Mouse (Mus musculus) cerebellum, postnatal 36 days (tissue): ENCODE measurements around the gene Ddx19a.
A peak's percentile ranks its signal among the peaks of the same experiment; 100 is the strongest.
"Not testable (repeated sequence)": the region's sequence is repeated elsewhere in the genome, so short reads cannot be mapped to it uniquely, and the experiment has no call there.

Experiments
- DNase-seq, 2 experiments: peaks; one replicate each; pipeline ENCODE4 v3.0.0; 2021 to 2022; ENCODE audit warnings: mixed read lengths in 2 of 2

The Ddx19a gene

DNA sequence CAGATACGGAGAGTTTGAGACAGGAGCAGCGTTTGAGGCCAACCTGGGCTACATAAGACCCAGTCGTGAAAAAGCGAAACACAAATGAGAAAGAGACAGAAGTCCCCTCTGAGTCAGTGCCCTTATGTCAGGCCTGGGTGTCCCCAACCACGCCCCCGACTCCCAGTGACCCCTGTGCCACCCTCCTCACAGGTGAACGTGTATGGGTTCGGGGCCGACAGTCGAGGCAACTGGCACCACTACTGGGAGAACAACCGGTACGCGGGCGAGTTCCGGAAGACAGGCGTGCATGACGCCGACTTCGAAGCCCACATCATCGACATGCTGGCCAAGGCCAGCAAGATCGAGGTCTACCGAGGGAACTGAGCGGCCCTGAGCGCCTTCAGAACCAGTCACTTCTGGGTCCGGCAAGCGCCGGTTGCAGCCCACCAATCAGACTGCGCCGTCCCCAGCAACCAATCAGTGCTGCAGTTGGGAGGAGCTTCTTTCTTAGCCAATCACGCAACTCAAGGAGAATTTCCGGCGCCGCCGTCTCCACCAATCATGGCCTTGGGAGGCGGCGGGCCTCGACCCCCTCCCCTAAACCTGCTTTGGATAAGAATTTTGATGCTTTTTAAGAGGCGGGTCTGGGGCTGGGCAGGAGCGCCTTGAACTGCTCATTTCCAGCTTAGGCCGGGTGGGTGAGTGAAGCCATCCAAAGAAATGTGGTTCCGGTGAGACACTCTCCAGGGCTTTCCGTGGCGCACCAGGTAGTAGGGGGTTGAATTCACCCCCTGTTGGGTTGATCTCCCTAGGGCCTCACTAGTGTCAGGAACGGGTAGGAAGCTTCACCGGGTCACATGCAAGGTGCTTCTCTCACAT lies 27.5 kb downstream of the Ddx19a start:
- DNase-seq: peak; percentile 51 to 57

- DNase-seq: peak; percentile 72 to 76
These were observed 30.3 kb downstream of the Ddx19a start for GRCm38 (mm10) chr8:110967326-110967725.

DNA sequence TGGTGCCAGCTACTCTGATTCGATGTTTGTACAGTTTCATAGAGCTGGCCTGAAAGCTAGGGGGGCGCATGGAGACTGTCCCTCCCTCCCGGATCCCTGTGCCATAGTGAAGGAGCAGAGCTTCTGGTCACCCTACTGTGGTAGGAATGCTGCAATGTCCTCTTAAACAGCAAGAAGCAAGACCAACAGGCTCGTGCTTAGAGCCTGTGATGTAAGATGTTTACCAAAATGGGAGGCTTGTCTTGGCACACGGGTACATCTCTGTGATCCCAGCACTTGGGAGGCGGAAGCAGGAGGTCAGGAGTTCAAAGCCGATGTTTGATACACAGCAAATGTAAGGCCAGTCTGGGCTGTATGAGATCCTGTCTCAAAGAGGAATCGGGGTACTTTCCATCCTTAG lies 31.0 kb downstream of the Ddx19a start:
- no peak for DNase-seq

- peak; percentile 74 to 80 for DNase-seq
These were observed 32.0 kb downstream of the Ddx19a start for GRCm38 (mm10) chr8:110965594-110965993.

DNA sequence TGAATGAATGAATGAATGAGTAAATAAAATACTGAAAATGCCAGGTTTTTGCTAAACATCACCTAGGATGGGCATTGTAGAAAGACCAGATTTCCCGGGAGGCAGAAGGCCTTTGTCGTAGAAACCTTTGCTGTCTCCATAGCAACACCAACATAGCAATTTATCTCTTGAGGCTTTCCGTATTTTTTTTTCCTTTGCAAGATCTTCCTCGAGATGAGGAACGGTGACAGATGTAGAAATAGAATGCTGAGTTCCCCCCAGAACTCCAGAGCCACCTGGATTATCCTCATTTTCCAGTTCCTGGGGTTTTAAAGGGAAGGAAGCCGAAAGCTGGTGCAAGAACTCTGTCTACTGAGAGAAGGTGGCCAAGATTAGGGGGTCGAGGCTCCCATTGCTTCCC lies 32.9 kb downstream of the Ddx19a start:
- DNase-seq: no peak

- DNase-seq: no peak
These were observed 34.5 kb downstream of the Ddx19a start for GRCm38 (mm10) chr8:110963051-110963450.

GRCm38 (mm10) chr8:110959906-110960305 lies 37.7 kb downstream of the Ddx19a start:
- DNase-seq: peak; percentile 92 to 94

GRCm38 (mm10) chr8:110959071-110959780 lies 38.4 kb downstream of the Ddx19a start:
- peak; percentile 88 to 91 for DNase-seq

DNA sequence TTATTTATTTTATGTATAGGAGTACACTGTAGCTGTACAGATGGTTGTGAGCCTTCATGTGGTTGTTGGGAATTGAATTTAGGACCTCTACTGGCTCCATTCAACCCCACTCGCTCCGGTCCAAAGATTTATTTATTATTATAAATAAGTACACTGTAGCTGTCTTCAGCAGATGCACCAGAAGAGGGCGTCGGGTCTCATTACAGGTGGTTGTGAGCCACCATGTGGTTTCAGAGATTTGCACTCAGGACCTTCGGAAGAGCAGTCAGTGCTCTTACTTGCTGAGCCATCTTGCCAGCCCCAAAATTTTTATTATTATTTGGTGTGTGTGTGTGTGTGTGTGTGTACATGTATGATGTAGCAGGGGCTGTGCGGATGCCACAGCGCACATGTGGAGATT lies 39.0 kb downstream of the Ddx19a start:
- DNase-seq: not testable (repeated sequence)

GRCm38 (mm10) chr8:110958135-110958534 lies 39.5 kb downstream of the Ddx19a start:
- peak; percentile 42 to 50 for DNase-seq

DNA sequence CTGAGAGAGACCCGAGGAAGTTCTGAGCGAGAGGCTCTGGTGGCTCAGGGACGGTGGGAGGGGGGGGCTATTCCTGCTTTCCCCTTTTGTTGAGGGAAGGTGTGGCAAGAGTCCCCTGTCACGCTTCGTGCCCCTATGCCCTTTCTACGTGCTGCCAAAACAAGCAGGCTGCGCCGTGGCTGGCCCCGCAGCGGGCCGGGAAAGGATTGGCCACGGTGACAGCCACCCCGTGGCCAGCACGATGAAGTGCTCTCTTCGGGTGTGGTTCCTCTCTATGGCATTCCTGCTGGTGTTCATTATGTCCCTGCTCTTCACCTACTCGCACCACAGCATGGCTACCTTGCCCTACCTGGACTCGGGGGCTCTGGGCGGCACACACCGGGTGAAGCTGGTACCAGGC lies 40.1 kb downstream of the Ddx19a start:
- peak; percentile 76 to 79 for DNase-seq

DNA sequence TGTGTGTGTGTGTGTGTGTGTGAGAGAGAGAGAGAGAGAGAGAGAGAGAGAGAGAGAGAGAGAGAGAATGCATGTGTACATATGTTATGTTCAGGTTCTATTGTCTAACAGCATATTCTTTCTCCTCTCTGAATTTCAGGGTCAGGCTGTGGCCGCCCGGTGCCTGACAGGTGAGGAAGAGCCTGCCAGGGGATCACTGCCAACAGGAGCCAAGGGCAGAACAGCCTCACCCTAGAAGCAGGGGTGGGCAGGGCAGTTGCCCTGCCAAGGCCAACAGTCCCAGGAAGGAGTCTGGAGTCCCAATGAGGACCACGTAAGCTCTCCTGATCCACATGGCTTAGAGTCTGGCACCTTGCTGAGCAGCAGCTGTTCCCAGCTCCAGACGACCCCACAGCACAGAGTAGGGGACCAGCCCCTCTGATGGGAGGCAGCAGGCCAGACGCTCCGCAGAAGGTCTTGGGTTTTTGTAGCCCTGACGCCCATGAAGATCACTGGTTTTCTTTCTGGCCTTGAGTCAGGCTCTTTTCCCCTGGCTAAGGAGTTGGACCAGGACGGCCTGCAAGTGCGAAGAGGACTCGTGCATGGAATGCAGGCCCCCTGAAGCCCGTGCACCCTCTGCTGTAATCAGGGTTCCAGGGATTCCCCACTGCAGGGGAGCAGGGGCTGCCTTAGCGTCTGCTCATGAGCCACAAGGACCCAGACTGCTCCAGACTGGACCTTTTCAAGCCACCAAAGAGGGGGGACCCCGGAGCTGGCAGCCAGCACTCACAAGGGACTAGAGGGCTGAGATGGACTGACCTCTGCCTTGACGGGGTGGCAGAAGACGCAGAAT lies 40.8 kb downstream of the Ddx19a start:
- DNase-seq: peak; percentile 59 to 68

DNA sequence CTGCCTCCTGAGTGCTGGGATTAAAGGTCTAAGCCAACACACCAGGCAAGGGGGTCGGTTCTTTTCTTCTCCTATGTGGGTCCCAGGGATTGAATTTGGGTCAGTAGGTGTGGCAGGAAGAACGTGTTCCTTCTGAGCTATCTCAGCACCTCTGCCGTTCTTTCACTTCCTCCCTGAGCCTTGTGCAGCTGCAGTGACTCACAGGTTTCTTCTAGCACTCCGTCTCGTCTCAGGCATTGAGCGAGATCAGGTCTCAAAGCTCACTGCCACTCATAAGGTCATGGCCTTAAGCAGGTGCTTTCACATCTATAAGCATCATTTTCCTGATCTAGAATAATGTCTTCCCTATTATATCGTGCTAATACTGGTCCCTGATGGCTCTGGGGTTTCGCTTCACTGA lies 42.8 kb downstream of the Ddx19a start:
- DNase-seq: no peak

DNA sequence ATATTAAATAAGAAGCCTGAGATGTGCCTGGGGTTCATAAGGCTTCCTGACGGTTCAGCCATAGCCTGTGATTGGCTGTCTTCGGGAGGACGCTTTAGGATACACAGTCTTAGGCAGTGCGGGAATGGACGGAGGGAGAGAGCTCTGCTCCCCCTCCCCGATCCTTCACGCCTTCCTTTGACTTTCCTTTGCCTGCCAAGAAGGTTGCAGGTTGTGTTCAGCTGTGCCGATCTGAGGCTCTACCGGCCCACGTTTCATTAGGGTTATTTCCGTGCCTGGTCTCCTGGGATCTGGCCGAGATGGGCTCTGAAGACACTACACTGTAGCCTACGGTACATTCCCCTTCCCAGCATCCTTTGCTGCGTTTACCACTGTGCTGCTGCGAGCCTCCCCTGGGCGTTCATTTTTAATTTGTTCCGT lies 47.5 kb downstream of the Ddx19a start:
- DNase-seq: no peak

- DNase-seq: no peak
These were observed 51.9 kb downstream of the Ddx19a start for GRCm38 (mm10) chr8:110945716-110946115.

DNA sequence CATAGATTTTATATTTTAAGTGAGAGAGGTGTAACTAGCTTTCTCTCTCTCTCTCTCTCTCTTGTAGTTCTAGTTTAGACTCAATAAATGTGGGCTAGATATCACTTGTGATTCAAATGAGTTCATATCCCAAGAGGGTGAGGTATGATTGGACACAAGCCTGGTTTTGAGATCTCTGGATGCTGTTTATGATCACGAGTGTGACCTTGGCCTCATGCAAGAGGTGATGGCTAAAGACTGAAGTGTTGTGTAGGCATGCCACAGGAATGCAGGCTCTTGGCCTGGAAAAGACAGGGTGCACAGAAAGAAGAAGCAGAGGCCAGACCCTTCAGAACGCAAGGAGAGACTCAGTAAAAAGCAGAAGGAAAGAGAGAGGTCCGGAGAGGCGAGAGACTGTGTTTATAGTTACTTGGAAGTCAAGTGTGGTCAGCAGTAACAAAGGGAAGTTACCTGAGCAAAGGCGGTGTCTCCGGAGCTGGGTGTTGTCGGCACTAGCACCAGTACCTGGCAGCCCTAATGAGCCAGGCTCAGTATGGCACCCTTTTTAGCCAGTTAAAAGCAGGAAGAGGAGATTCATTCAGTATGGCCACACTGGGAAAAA lies 53.2 kb downstream of the Ddx19a start:
- no peak for DNase-seq

- DNase-seq: peak; percentile 82 to 86
These were observed 56.1 kb downstream of the Ddx19a start for GRCm38 (mm10) chr8:110941453-110941948.

- peak; percentile 82 to 86 for DNase-seq
These were observed 56.7 kb downstream of the Ddx19a start for GRCm38 (mm10) chr8:110940682-110941452.

GRCm38 (mm10) chr8:110938882-110939589 lies 58.6 kb downstream of the Ddx19a start:
- peak; percentile 65 to 77 for DNase-seq

- peak; percentile 56 to 65 for DNase-seq
These were observed 61.4 kb downstream of the Ddx19a start for GRCm38 (mm10) chr8:110936217-110936616.

GRCm38 (mm10) chr8:110933272-110933671 lies 64.3 kb downstream of the Ddx19a start:
- DNase-seq: no peak
